Mouse (Mus musculus) lung, postnatal 14 days (tissue): ENCODE data around the gene Slc16a4.
"Not testable (repeated sequence)": the region's sequence is repeated elsewhere in the genome, so short reads cannot be mapped to it uniquely, and the experiment has no call there.

Experiments
- DNase-seq: peaks from one replicate; pipeline ENCODE4 v3.0.0; 2021

The Slc16a4 gene

GRCm38 (mm10) chr3:107296917-107297316 is 5.9 kb downstream of the Slc16a4 start:
- DNase-seq: not testable (repeated sequence)

- no peak for DNase-seq
Observed at GRCm38 (mm10) chr3:107317338-107317737, 26.3 kb downstream of the Slc16a4 start.

- no peak for DNase-seq
Observed at GRCm38 (mm10) chr3:107321141-107321540, 30.1 kb downstream of the Slc16a4 start.

- DNase-seq: no peak
Observed at GRCm38 (mm10) chr3:107321776-107322175, 30.7 kb downstream of the Slc16a4 start.

GRCm38 (mm10) chr3:107326442-107326841 is 35.4 kb downstream of the Slc16a4 start:
- no peak for DNase-seq

- DNase-seq: no peak
Observed at GRCm38 (mm10) chr3:107330503-107331424, 39.7 kb downstream of the Slc16a4 start.

GRCm38 (mm10) chr3:107331746-107332126 is 40.7 kb downstream of the Slc16a4 start:
- DNase-seq: no peak

GRCm38 (mm10) chr3:107332127-107332959 is 41.3 kb downstream of the Slc16a4 start:
- no peak for DNase-seq

- DNase-seq: peak; percentile 93
Observed at GRCm38 (mm10) chr3:107332960-107333380, 41.9 kb downstream of the Slc16a4 start.

- peak; percentile 97 for DNase-seq
Observed at GRCm38 (mm10) chr3:107333381-107334201, 42.6 kb downstream of the Slc16a4 start, which contains the start of gene Rbm15. TSS of gene Rbm15 (minus strand) at chr3:107333673.

- DNase-seq: no peak
Observed at GRCm38 (mm10) chr3:107334202-107334934, 43.3 kb downstream of the Slc16a4 start.

GRCm38 (mm10) chr3:107343971-107344370 is 52.9 kb downstream of the Slc16a4 start:
- DNase-seq: no peak

GRCm38 (mm10) chr3:107345033-107345725 is 54.1 kb downstream of the Slc16a4 start:
- DNase-seq: no peak

GRCm38 (mm10) chr3:107349006-107349405 is 58.0 kb downstream of the Slc16a4 start:
- DNase-seq: no peak

- no peak for DNase-seq
Observed at GRCm38 (mm10) chr3:107351706-107352105, 60.7 kb downstream of the Slc16a4 start.

- DNase-seq: no peak
Observed at GRCm38 (mm10) chr3:107355618-107356260, 64.7 kb downstream of the Slc16a4 start.

- DNase-seq: peak; percentile 83
Observed at GRCm38 (mm10) chr3:107356964-107357441, 66.0 kb downstream of the Slc16a4 start.

- no peak for DNase-seq
Observed at GRCm38 (mm10) chr3:107357700-107358234, 66.7 kb downstream of the Slc16a4 start.

- no peak for DNase-seq
Observed at GRCm38 (mm10) chr3:107360341-107360740, 69.3 kb downstream of the Slc16a4 start.
